ENCODE assay signal across 22 mouse cellular contexts in genomic region chr15:72377201-72377600, GRCm38 (mm10).
A peak's percentile ranks its signal among the peaks of the same experiment; 100 is the strongest.
DNase-seq lines count a peak whose midpoint lies in the region; ATAC-seq and TF ChIP-seq lines count a peak whose summit lies in the region.
"Had no signal": no experiment of that assay in that cellular context is flagged by ENCODE, and none has a peak within 500 bp of the region (broad histone marks: within the 10 kb centered on the region; RNA-seq: fewer than 3 reads in every experiment).

No protein-coding gene starts in this region.

- no peaks in the 10 kb centered on the region for H3K36me3 ChIP-seq in forebrain, embryonic 16.5 days (ENCODE audit: control insufficient read depth, insufficient read depth)
- no peaks in the 10 kb centered on the region for H3K36me3 ChIP-seq in forebrain, embryonic 12.5 days (replicated peaks)
- H3K36me3 ChIP-seq: embryonic facial prominence, embryonic 15.5 days; heart, embryonic 13.5 days; hindbrain, embryonic 15.5 days had no signal

- TF ChIP-seq POLR2A in cortical plate, adult 2 months (IDR thresholded peaks at IDR 0.05; ENCODE audit: extremely low read depth, insufficient read depth, low read length): no peak

- H3K9me3 ChIP-seq in forebrain, embryonic 16.5 days (ENCODE audit: control insufficient read depth, low read length): no peaks in the 10 kb centered on the region
- no peaks in the 10 kb centered on the region for H3K9me3 ChIP-seq in forebrain, embryonic 12.5 days
- H3K9me3 ChIP-seq: embryonic facial prominence, embryonic 15.5 days; heart, embryonic 13.5 days; hindbrain, embryonic 15.5 days had no signal

- DNase-seq in layer of hippocampus, adult 2 months (ENCODE audit: low spot score in 2 of 2): no peak
- no peak for DNase-seq in layer of hippocampus, postnatal 10 days (ENCODE audit: low spot score in 2 of 2)
- peak; percentile 18 to 62 for DNase-seq in left cerebral cortex, postnatal 14 days (ENCODE audit: low spot score in 2 of 2)
- DNase-seq in left cerebral cortex, postnatal 4 days: no peak
- DNase-seq in gastrocnemius, adult 2 months: no peak
- DNase-seq: adrenal gland, postnatal 14 days; cerebellum, adult 2 months; cerebellum, postnatal 10 days; embryo, embryonic 11 days; gastrocnemius, postnatal 36 days; heart, adult 11 months; heart, postnatal 36 days had no signal

- intact Hi-C loops in left cerebral cortex, postnatal 14 days (cut with DNase I): no loop called here
- intact Hi-C loops in left cerebral cortex, postnatal 4 days (cut with DNase I): no loop called here
- intact Hi-C loops in gastrocnemius, adult 2 months (cut with DNase I): no loop called here

- H3K4me2 ChIP-seq in forebrain, embryonic 16.5 days (ENCODE audit: low read length): no peak overlapping the region
- H3K4me2 ChIP-seq in forebrain, embryonic 12.5 days: no peak overlapping the region
- H3K4me2 ChIP-seq: embryonic facial prominence, embryonic 15.5 days; heart, embryonic 13.5 days; hindbrain, embryonic 15.5 days had no signal

- no peaks in the 10 kb centered on the region for H3K27me3 ChIP-seq in forebrain, embryonic 16.5 days (replicated peaks; ENCODE audit: control insufficient read depth, insufficient read depth, low read length)
- H3K27me3 ChIP-seq in forebrain, embryonic 12.5 days: no peaks in the 10 kb centered on the region
- H3K27me3 ChIP-seq: embryonic facial prominence, embryonic 15.5 days; heart, embryonic 13.5 days; hindbrain, embryonic 15.5 days; Patski had no signal

- H3K4me3 ChIP-seq in forebrain, embryonic 16.5 days (replicated peaks; ENCODE audit: low read length): no peak overlapping the region
- no peak overlapping the region for H3K4me3 ChIP-seq in forebrain, embryonic 12.5 days (replicated peaks)
- no peak overlapping the region for H3K4me3 ChIP-seq in layer of hippocampus, adult 2 months
- H3K4me3 ChIP-seq in cortical plate, adult 2 months (ENCODE audit: insufficient read depth, low read length): no peak overlapping the region
- no peak overlapping the region for H3K4me3 ChIP-seq in gastrocnemius, adult 2 months
- H3K4me3 ChIP-seq: embryonic facial prominence, embryonic 15.5 days; erythroblast, embryonic 14.5 days; heart, embryonic 13.5 days; hindbrain, embryonic 15.5 days had no signal

- H3K4me1 ChIP-seq in forebrain, embryonic 16.5 days (replicated peaks; ENCODE audit: control insufficient read depth, insufficient read depth, low read length): peaks cover 11% of the 10 kb centered on the region
- no peaks in the 10 kb centered on the region for H3K4me1 ChIP-seq in forebrain, embryonic 12.5 days
- H3K4me1 ChIP-seq in cortical plate, adult 2 months (ENCODE audit: control insufficient read depth, insufficient read depth, low read length): peaks cover 3% of the 10 kb centered on the region
- H3K4me1 ChIP-seq: embryonic facial prominence, embryonic 15.5 days; heart, embryonic 13.5 days had no signal

- no peak for TF ChIP-seq CTCF in layer of hippocampus, adult 2 months (conservative IDR thresholded peaks at IDR 0.05)
- no peak for TF ChIP-seq CTCF in cortical plate, adult 2 months (IDR thresholded peaks at IDR 0.05; ENCODE audit: extremely low read depth, insufficient read depth, low read length)
- no peak for TF ChIP-seq CTCF in gastrocnemius, adult 2 months (IDR thresholded peaks at IDR 0.05)

- no peak overlapping the region for H3K9ac ChIP-seq in forebrain, embryonic 16.5 days (replicated peaks; ENCODE audit: low read depth, low read length)
- no peak overlapping the region for H3K9ac ChIP-seq in forebrain, embryonic 12.5 days
- H3K9ac ChIP-seq: embryonic facial prominence, embryonic 15.5 days; heart, embryonic 13.5 days; hindbrain, embryonic 15.5 days had no signal

- H3K27ac ChIP-seq in forebrain, embryonic 16.5 days (ENCODE audit: low read length): no peak overlapping the region
- H3K27ac ChIP-seq in forebrain, embryonic 12.5 days: no peak overlapping the region
- peak overlapping the region; percentile 76 for H3K27ac ChIP-seq in layer of hippocampus, adult 2 months
- peak overlapping the region; percentile 85 for H3K27ac ChIP-seq in cortical plate, adult 2 months (ENCODE audit: insufficient read depth, low read length)
- no peak overlapping the region for H3K27ac ChIP-seq in gastrocnemius, adult 2 months
- H3K27ac ChIP-seq: embryonic facial prominence, embryonic 15.5 days; heart, embryonic 13.5 days; hindbrain, embryonic 15.5 days had no signal

- ATAC-seq in forebrain, embryonic 16.5 days: 0 out of 2 replicates have a peak, but pooled peaks have one; percentile 29
- ATAC-seq in forebrain, embryonic 12.5 days (ENCODE audit: low FRiP score): no peak
- ATAC-seq: activated CD4-positive, CD25-positive, alpha-beta regulatory T cell, adult 4 months; intestine, postnatal 0 days; Patski had no signal

Comparison
In these comparisons a context has a peak if more than half of its experiments do, and no peak if none do; other contexts are left out.
1. DNase-seq: peak in left cerebral cortex, postnatal 14 days (2 of 2); none in layer of hippocampus, adult 2 months (0 of 2), layer of hippocampus, postnatal 10 days (0 of 2), left cerebral cortex, postnatal 4 days (single experiment) and gastrocnemius, adult 2 months (single experiment).
2. H3K27ac ChIP-seq: peak in layer of hippocampus, adult 2 months (single experiment) and cortical plate, adult 2 months (single experiment); none in forebrain, embryonic 16.5 days (single experiment), forebrain, embryonic 12.5 days (single experiment) and gastrocnemius, adult 2 months (single experiment).